Mouse (Mus musculus) myocyte (in vitro differentiated cells): Measurements from ENCODE around the gene Tnr.

Experiments used
- CEBPB ChIP-seq: IDR thresholded peaks from 2 replicates; pipeline ENCODE4 v1.6.1; 2011; ENCODE audit warnings: mild to moderate bottlenecking, moderate library complexity; ENCODE audit not compliant: poor library complexity, insufficient read depth, severe bottlenecking
- MAX ChIP-seq: IDR thresholded peaks from one replicate; pipeline ENCODE4 v1.6.1; 2011; ENCODE audit warnings: low read depth, mild to moderate bottlenecking, control low read depth
- MYOG ChIP-seq, 3 experiments: IDR thresholded peaks; one replicate each; pipeline ENCODE4 v1.6.1; 2011; ENCODE audit warnings: control low read depth in 2 of 3, low read depth in 2 of 3, mild to moderate bottlenecking in 2 of 3; ENCODE audit not compliant: insufficient read length in 2 of 3, control insufficient read depth in 1 of 3, insufficient read depth in 1 of 3
- POLR2A ChIP-seq: IDR thresholded peaks from one replicate; pipeline ENCODE4 v1.6.1; 2011; ENCODE audit warnings: low read depth, mild to moderate bottlenecking, control low read depth, moderate library complexity; ENCODE audit not compliant: insufficient read length
- REST ChIP-seq: IDR thresholded peaks from one replicate; pipeline ENCODE4 v1.6.1; 2011; ENCODE audit warnings: mild to moderate bottlenecking, control low read depth, moderate library complexity; ENCODE audit not compliant: insufficient read depth, insufficient read length
- TCF12 ChIP-seq: IDR thresholded peaks from one replicate; pipeline ENCODE4 v1.6.1; 2011; ENCODE audit warnings: mild to moderate bottlenecking, control low read depth; ENCODE audit not compliant: poor library complexity, insufficient read depth, severe bottlenecking
- TCF3 ChIP-seq: IDR thresholded peaks from one replicate; pipeline ENCODE4 v1.6.1; 2011; ENCODE audit warnings: low read depth, control low read depth; ENCODE audit not compliant: insufficient read length
- USF1 ChIP-seq: IDR thresholded peaks from one replicate; pipeline ENCODE4 v1.6.1; 2011; ENCODE audit warnings: low read depth, mild to moderate bottlenecking, control low read depth, moderate library complexity

- no peak for TF ChIP-seq USF1
- no peak for TF ChIP-seq POLR2A
- no peak for TF ChIP-seq MAX
- no peak for TF ChIP-seq MYOG (IDR thresholded peaks at IDR 0.05; ENCODE audit: control insufficient read depth in 1 of 3, insufficient read depth in 1 of 3, insufficient read length in 2 of 3, low read depth in 2 of 3)
- TF ChIP-seq CEBPB: no peak
- TF ChIP-seq TCF3: no peak
- no peak for TF ChIP-seq TCF12
- no peak for TF ChIP-seq REST
Measured at GRCm38 (mm10) chr1:159664496-159664895, 140.9 kb downstream of the Tnr start.
